Mouse (Mus musculus) bone marrow, adult 2 months (tissue): ENCODE measurements around the gene Cnpy2. TPM values are rescaled to one million over a fixed set of nuclear protein-coding genes. Genes with fewer than 3 reads are reported as not detected.
A peak's percentile ranks its signal among the peaks of the same experiment; 100 is the strongest.

Source experiments
- H3K27ac ChIP-seq: fragments of 200-500 bp; 2 replicates; pipeline ENCODE4 v1.5.1; 2012; ENCODE audit warnings: low read depth, mild to moderate bottlenecking, control low read depth, inconsistent platforms, low read length; ENCODE audit not compliant: control insufficient read depth, poor library complexity, insufficient read depth
- H3K4me1 ChIP-seq: fragments of 200-500 bp; 2 replicates; pipeline ENCODE4 v1.6.1; 2011; ENCODE audit warnings: low read length; ENCODE audit not compliant: control insufficient read depth, insufficient read depth
- H3K4me3 ChIP-seq: fragments of 200-500 bp; replicated peaks from 2 replicates; pipeline ENCODE3; 2011; ENCODE audit warnings: mild to moderate bottlenecking, low read depth, low read length, control low read depth; ENCODE audit not compliant: control insufficient read depth
- CTCF ChIP-seq: fragments of 200-500 bp; IDR thresholded peaks from 2 replicates; pipeline ENCODE4 v1.5.1; 2011; ENCODE audit warnings: low read length, control low read depth; ENCODE audit not compliant: control insufficient read depth, insufficient read depth
- POLR2A ChIP-seq: fragments of 200-500 bp; IDR thresholded peaks from 2 replicates; pipeline ENCODE4 v1.6.1; 2011; ENCODE audit warnings: low read depth, mild to moderate bottlenecking, control low read depth, low read length, borderline replicate concordance; ENCODE audit not compliant: control insufficient read depth
- WGBS: fragments of 180-500 bp; shearing (Covaris S2); methylation state at CpG from one replicate; pipeline ENCODE4 v1.1.7; 2018; 5-methylcytosine and 5-hydroxymethylcytosine counted together
- polyA plus RNA-seq: library from polyadenylated mRNA; stranded (reverse); fragments of >200 nt; gene quantifications from 2 replicates; pipeline ENCODE4 v1.2.4, GENCODE M21; 2011; ENCODE audit warnings: low replicate concordance; ENCODE audit not compliant: missing spikeins, insufficient read depth, insufficient read length

Cnpy2 gene
- polyA plus RNA-seq, 1 experiment = 52.5 TPM

- no peak for TF ChIP-seq CTCF
- TF ChIP-seq POLR2A = no peak
- peak overlapping the region; percentile 75 for H3K4me3 ChIP-seq
- H3K27ac ChIP-seq = peak overlapping the region; percentile 97
- 17% methylated on average over 19 of the region's 19 CpGs for WGBS
- H3K4me1 ChIP-seq = no peaks in the 10 kb centered on the region; the same call in 1 of the 2 replicates
These were observed 45.7 kb downstream of the Cnpy2 start for GRCm38 (mm10) chr10:128367899-128368401.

- H3K27ac ChIP-seq = peak within 1 kb of the TSS; percentile 97
- H3K4me1 ChIP-seq = no peaks in the 10 kb centered on the region; the same call in 1 of the 2 replicates
- peak within 1 kb of the TSS; percentile 88 for H3K4me3 ChIP-seq
- WGBS = under 1% methylated on average over 87 of the region's 87 CpGs
- peak; percentile 92; the same call in 1 of the 2 replicates for TF ChIP-seq POLR2A
- no peak for TF ChIP-seq CTCF
These were observed 46.4 kb downstream of the Cnpy2 start, which contains the start of gene Coq10a for GRCm38 (mm10) chr10:128368402-128369217. TSS of gene Coq10a (minus strand) at chr10:128368997.

GRCm38 (mm10) chr10:128369218-128369543 lies 46.9 kb downstream of the Cnpy2 start:
- peak overlapping the region; percentile 97 for H3K27ac ChIP-seq
- 3% methylated on average over 9 of the region's 9 CpGs for WGBS
- H3K4me1 ChIP-seq = no peaks in the 10 kb centered on the region; the same call in 1 of the 2 replicates
- TF ChIP-seq POLR2A (no peak), CTCF (no peak)
- peak overlapping the region; percentile 88 for H3K4me3 ChIP-seq

GRCm38 (mm10) chr10:128369599-128369998 lies 47.3 kb downstream of the Cnpy2 start:
- TF ChIP-seq POLR2A (no peak), CTCF (no peak)
- 77% methylated on average over 6 of the region's 6 CpGs for WGBS
- H3K4me1 ChIP-seq = no peaks in the 10 kb centered on the region; the same call in 1 of the 2 replicates
- peak overlapping the region; percentile 97; the same call in 1 of the 2 replicates for H3K27ac ChIP-seq
- H3K4me3 ChIP-seq = no peak overlapping the region

- H3K27ac ChIP-seq = no peak overlapping the region
- H3K4me3 ChIP-seq = no peak overlapping the region
- WGBS = 73% methylated on average over 6 of the region's 6 CpGs
- TF ChIP-seq POLR2A (no peak), CTCF (no peak)
- no peaks in the 10 kb centered on the region; the same call in 1 of the 2 replicates for H3K4me1 ChIP-seq
These were observed 47.8 kb downstream of the Cnpy2 start for GRCm38 (mm10) chr10:128370021-128370420.

- H3K4me3 ChIP-seq = no peak overlapping the region
- no peak overlapping the region for H3K27ac ChIP-seq
- 48% methylated on average over 4 of the region's 4 CpGs for WGBS
- H3K4me1 ChIP-seq = no peaks in the 10 kb centered on the region; the same call in 1 of the 2 replicates
- TF ChIP-seq CTCF = no peak
These were observed 48.3 kb downstream of the Cnpy2 start for GRCm38 (mm10) chr10:128370601-128371000.

GRCm38 (mm10) chr10:128372142-128372541 lies 49.9 kb downstream of the Cnpy2 start:
- TF ChIP-seq POLR2A (no peak), CTCF (no peak)
- no peaks in the 10 kb centered on the region; the same call in 1 of the 2 replicates for H3K4me1 ChIP-seq

GRCm38 (mm10) chr10:128372989-128373748 lies 50.9 kb downstream of the Cnpy2 start:
- Histone ChIP-seq H3K27ac (peak overlapping the region; percentile 22; the same call in 1 of the 2 replicates), H3K4me3 (no peak overlapping the region), H3K4me1 (peaks cover 1% of the 10 kb centered on the region; the same call in 1 of the 2 replicates)
- 44% methylated on average over 6 of the region's 6 CpGs for WGBS
- TF ChIP-seq CTCF (no peak), POLR2A (no peak)

More at GRCm38 (mm10) chr10:128372142-128372541, 49.9 kb downstream of the Cnpy2 start:
- no peak overlapping the region for H3K4me3 ChIP-seq
- no peak overlapping the region for H3K27ac ChIP-seq
- 77% methylated on average over 5 of the region's 5 CpGs for WGBS
